11 mouse cellular contexts compared by ENCODE assay signal in the genomic region with DNA sequence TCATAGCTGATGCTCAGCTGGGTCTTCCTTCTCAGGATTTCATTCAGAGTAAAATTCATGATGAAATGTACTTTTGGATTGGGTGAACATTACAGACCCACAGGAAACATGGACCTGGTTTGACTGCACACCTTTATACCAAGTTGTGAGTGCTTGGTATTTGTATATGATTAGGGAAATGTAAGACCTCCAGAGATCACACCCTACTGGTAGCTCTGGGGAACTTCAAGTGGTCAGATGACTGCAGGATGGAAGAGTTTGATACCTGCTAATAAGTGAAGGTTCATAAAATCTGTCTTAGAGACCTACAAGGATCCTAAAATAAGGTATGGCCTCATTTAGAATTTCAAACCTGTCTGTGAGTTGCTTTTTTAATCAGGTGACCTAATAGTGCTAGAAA. TPM values are rescaled to one million over a fixed set of nuclear protein-coding genes. Genes with fewer than 3 reads are reported as not detected.
DNase-seq lines count a peak whose midpoint lies in the region; ATAC-seq and TF ChIP-seq lines count a peak whose summit lies in the region.
"Had no signal": no experiment of that assay in that cellular context is flagged by ENCODE, and none has a peak within 500 bp of the region (broad histone marks: within the 10 kb centered on the region; RNA-seq: fewer than 3 reads in every experiment).

No protein-coding gene starts in this region.

- no peak overlapping the region for H3K27ac ChIP-seq in kidney, postnatal 0 days
- no peak overlapping the region for H3K27ac ChIP-seq in kidney, embryonic 15.5 days
- no peak overlapping the region for H3K27ac ChIP-seq in midbrain, embryonic 11.5 days (ENCODE audit: low read depth, low read length)
- H3K27ac ChIP-seq: embryonic facial prominence, embryonic 15.5 days had no signal

- peak; percentile 42 for DNase-seq in kidney, postnatal 0 days (ENCODE audit: low spot score)
- DNase-seq in A20 (ENCODE audit: low read depth, low spot score): peak; percentile 68
- DNase-seq in ES-CJ7 (ENCODE audit: low read depth, low spot score): peak; percentile 56
- DNase-seq in induced T-regulatory cell, adult 2 months (ENCODE audit: low read depth): peak; percentile 78
- no peak for DNase-seq in MN1 (ENCODE audit: low spot score)
- no peak for DNase-seq in midbrain, embryonic 11.5 days (ENCODE audit: low spot score, missing footprints)
- no peak for DNase-seq in right cerebral cortex, adult 2 months (ENCODE audit: low spot score in 2 of 2)
- DNase-seq: right cerebral cortex, postnatal 14 days had no signal

- no peak overlapping the region for H3K4me3 ChIP-seq in kidney, postnatal 0 days (replicated peaks; ENCODE audit: low read depth, low read length)
- no peak overlapping the region for H3K4me3 ChIP-seq in kidney, embryonic 15.5 days (replicated peaks)
- H3K4me3 ChIP-seq in midbrain, embryonic 11.5 days (ENCODE audit: low read depth, low read length): no peak overlapping the region
- H3K4me3 ChIP-seq: embryonic facial prominence, embryonic 15.5 days had no signal

- H3K27me3 ChIP-seq in kidney, postnatal 0 days (ENCODE audit: insufficient read depth, low read length): no peaks in the 10 kb centered on the region
- no peaks in the 10 kb centered on the region for H3K27me3 ChIP-seq in kidney, embryonic 15.5 days
- H3K27me3 ChIP-seq in midbrain, embryonic 11.5 days (ENCODE audit: control insufficient read depth, insufficient read depth, low read length): no peaks in the 10 kb centered on the region
- H3K27me3 ChIP-seq: embryonic facial prominence, embryonic 15.5 days had no signal

- H3K9me3 ChIP-seq in kidney, postnatal 0 days (replicated peaks; ENCODE audit: low read length): no peaks in the 10 kb centered on the region
- H3K9me3 ChIP-seq in kidney, embryonic 15.5 days (replicated peaks): no peaks in the 10 kb centered on the region
- no peaks in the 10 kb centered on the region for H3K9me3 ChIP-seq in midbrain, embryonic 11.5 days (ENCODE audit: control insufficient read depth, low read length)
- H3K9me3 ChIP-seq: embryonic facial prominence, embryonic 15.5 days had no signal

- no peak overlapping the region for H3K4me2 ChIP-seq in kidney, postnatal 0 days (ENCODE audit: low read length)
- no peak overlapping the region for H3K4me2 ChIP-seq in kidney, embryonic 15.5 days
- no peak overlapping the region for H3K4me2 ChIP-seq in midbrain, embryonic 11.5 days
- H3K4me2 ChIP-seq: embryonic facial prominence, embryonic 15.5 days had no signal

- no peaks in the 10 kb centered on the region for H3K36me3 ChIP-seq in kidney, postnatal 0 days (ENCODE audit: insufficient read depth, low read length)
- no peaks in the 10 kb centered on the region for H3K36me3 ChIP-seq in kidney, embryonic 15.5 days
- H3K36me3 ChIP-seq in midbrain, embryonic 11.5 days (ENCODE audit: control insufficient read depth, insufficient read depth, low read length): no peaks in the 10 kb centered on the region
- H3K36me3 ChIP-seq: embryonic facial prominence, embryonic 15.5 days had no signal

- no peak overlapping the region for H3K9ac ChIP-seq in kidney, postnatal 0 days (ENCODE audit: low read depth, low read length)
- no peak overlapping the region for H3K9ac ChIP-seq in kidney, embryonic 15.5 days
- no peak overlapping the region for H3K9ac ChIP-seq in midbrain, embryonic 11.5 days (ENCODE audit: low read length)
- H3K9ac ChIP-seq: embryonic facial prominence, embryonic 15.5 days had no signal

- ATAC-seq in kidney, postnatal 0 days (replicated peaks; ENCODE audit: low FRiP score, low read depth): no peak
- no peak for ATAC-seq in kidney, embryonic 15.5 days (replicated peaks; ENCODE audit: low FRiP score)
- ATAC-seq in midbrain, embryonic 11.5 days (ENCODE audit: low FRiP score): no peak

- no peaks in the 10 kb centered on the region for H3K4me1 ChIP-seq in kidney, postnatal 0 days (replicated peaks; ENCODE audit: insufficient read depth, low read length)
- H3K4me1 ChIP-seq in kidney, embryonic 15.5 days: no peaks in the 10 kb centered on the region
- H3K4me1 ChIP-seq in midbrain, embryonic 11.5 days (ENCODE audit: control insufficient read depth, insufficient read depth, low read length): no peaks in the 10 kb centered on the region
- H3K4me1 ChIP-seq: embryonic facial prominence, embryonic 15.5 days had no signal

- peak; percentile 54 for TF ChIP-seq CTCF in kidney, postnatal 0 days (IDR thresholded peaks at IDR 0.05; ENCODE audit: low read depth)

RNA-seq across cellular contexts. Expression of a gene that starts 27.0 kb away (rescaled TPM):
- polyA plus RNA-seq in kidney, postnatal 0 days (2015; fragmentation: Nextera tagmentation; extraction: Ambion mirVana): not detected in 2 replicates
- polyA plus RNA-seq in kidney, embryonic 15.5 days (2015; fragmentation: Nextera tagmentation; extraction: Ambion mirVana): not detected in 2 replicates
- polyA plus RNA-seq in midbrain, embryonic 11.5 days (2014; fragmentation: Nextera tagmentation; extraction: Ambion mirVana): 0.10 TPM in 1 of 2 replicates, not detected in the other
- polyA plus RNA-seq: kidney, embryonic 16.5 days had no signal

Comparison
In these comparisons a context has a peak if more than half of its experiments do, and no peak if none do; other contexts are left out.
1. DNase-seq: peak in kidney, postnatal 0 days (single experiment), A20 (single experiment), ES-CJ7 (single experiment) and induced T-regulatory cell, adult 2 months (single experiment); none in MN1 (single experiment), midbrain, embryonic 11.5 days (single experiment) and right cerebral cortex, adult 2 months (0 of 2).